Mouse (Mus musculus): ENCODE data around the gene Fam172a.

- TF ChIP-seq CTCF (IDR thresholded peaks at IDR 0.05; ENCODE audit: borderline replicate concordance, insufficient read depth, low read length) (no peak), POLR2A (IDR thresholded peaks at IDR 0.05; ENCODE audit: low read depth, low read length) (no peak)
These were observed 141.3 kb downstream of the Fam172a start for GRCm38 (mm10) chr13:77843017-77843654.
